Mouse (Mus musculus) embryonic fibroblast, embryonic 13.5 days (primary cell): ENCODE measurements around the gene Ston2. TPM values are rescaled to one million over a fixed set of nuclear protein-coding genes. Genes with fewer than 3 reads are reported as not detected.

Experiments
- H3K27ac ChIP-seq: 2 replicates; pipeline ENCODE4 v1.5.1; 2012; ENCODE audit warnings: low read length, control low read depth, inconsistent platforms; ENCODE audit not compliant: insufficient read depth
- H3K4me1 ChIP-seq: 2 replicates; pipeline ENCODE4 v1.6.1; 2011; ENCODE audit warnings: low read length; ENCODE audit not compliant: control insufficient read depth, insufficient read depth
- H3K4me3 ChIP-seq: 2 replicates; pipeline ENCODE4 v1.5.1; 2011; ENCODE audit warnings: mild to moderate bottlenecking, control low read depth, low read length; ENCODE audit not compliant: insufficient read depth
- CTCF ChIP-seq: IDR thresholded peaks from 2 replicates; pipeline ENCODE4 v1.5.1; 2011; ENCODE audit warnings: mild to moderate bottlenecking, control low read depth, low read length, moderate library complexity, borderline replicate concordance; ENCODE audit not compliant: insufficient read depth
- POLR2A ChIP-seq: IDR thresholded peaks from 2 replicates; pipeline ENCODE4 v1.6.1; 2011; ENCODE audit warnings: low read depth, mild to moderate bottlenecking, control low read depth, low read length, moderate library complexity
- polyA plus RNA-seq: library from polyadenylated mRNA; stranded (reverse); fragments of >200 nt; gene quantifications from 2 replicates; pipeline ENCODE4 v1.2.4, GENCODE M21; 2011; ENCODE audit warnings: low read depth; ENCODE audit not compliant: missing spikeins, insufficient read length

Ston2 gene
- polyA plus RNA-seq, 1 experiment = 1.8 TPM

- no peak overlapping the region for H3K4me3 ChIP-seq
- H3K4me1 ChIP-seq = no peaks in the 10 kb centered on the region
- no peak overlapping the region for H3K27ac ChIP-seq
- TF ChIP-seq CTCF (no peak), POLR2A (no peak)
Measured at GRCm38 (mm10) chr12:91660640-91661417, 127.4 kb downstream of the Ston2 start.

GRCm38 (mm10) chr12:91654399-91655122 is 133.6 kb downstream of the Ston2 start:
- Histone ChIP-seq H3K4me3 (no peak overlapping the region), H3K27ac (no peak overlapping the region), H3K4me1 (no peaks in the 10 kb centered on the region)
- no peak for TF ChIP-seq CTCF
- TF ChIP-seq POLR2A = no peak

GRCm38 (mm10) chr12:91648426-91648825 is 139.8 kb downstream of the Ston2 start:
- H3K4me1 ChIP-seq = no peaks in the 10 kb centered on the region
- H3K4me3 ChIP-seq = no peak overlapping the region
- no peak overlapping the region for H3K27ac ChIP-seq
- TF ChIP-seq POLR2A = no peak
- TF ChIP-seq CTCF = no peak

- Histone ChIP-seq H3K4me1 (0 out of 2 replicates have a peak, but pooled peaks cover 4% of the 10 kb centered on the region), H3K27ac (no peak overlapping the region), H3K4me3 (no peak overlapping the region)
- TF ChIP-seq CTCF (no peak), POLR2A (no peak)
Measured at GRCm38 (mm10) chr12:91645361-91646123, 142.6 kb downstream of the Ston2 start.

GRCm38 (mm10) chr12:91643221-91643620 is 145.0 kb downstream of the Ston2 start:
- H3K4me1 ChIP-seq = 0 out of 2 replicates have a peak, but pooled peaks cover 4% of the 10 kb centered on the region
- no peak overlapping the region for H3K27ac ChIP-seq
- TF ChIP-seq POLR2A (no peak), CTCF (no peak)
- H3K4me3 ChIP-seq = no peak overlapping the region

- no peak for TF ChIP-seq CTCF
- no peak for TF ChIP-seq POLR2A
- H3K4me3 ChIP-seq = no peak overlapping the region
- H3K4me1 ChIP-seq = 0 out of 2 replicates have a peak, but pooled peaks cover 4% of the 10 kb centered on the region
- H3K27ac ChIP-seq = no peak overlapping the region
Measured at GRCm38 (mm10) chr12:91642426-91643093, 145.6 kb downstream of the Ston2 start.

GRCm38 (mm10) chr12:91641631-91642141 is 146.5 kb downstream of the Ston2 start:
- Histone ChIP-seq H3K27ac (no peak overlapping the region), H3K4me3 (no peak overlapping the region), H3K4me1 (0 out of 2 replicates have a peak, but pooled peaks cover 4% of the 10 kb centered on the region)
- TF ChIP-seq CTCF (no peak), POLR2A (no peak)

- H3K4me3 ChIP-seq = no peak overlapping the region
- TF ChIP-seq POLR2A (no peak), CTCF (no peak)
- H3K4me1 ChIP-seq = 0 out of 2 replicates have a peak, but pooled peaks cover 4% of the 10 kb centered on the region
- no peak overlapping the region for H3K27ac ChIP-seq
Measured at GRCm38 (mm10) chr12:91641133-91641532, 147.1 kb downstream of the Ston2 start.

- Histone ChIP-seq H3K27ac (no peak overlapping the region), H3K4me1 (0 out of 2 replicates have a peak, but pooled peaks cover 4% of the 10 kb centered on the region), H3K4me3 (no peak overlapping the region)
- TF ChIP-seq POLR2A (no peak), CTCF (no peak)
Measured at GRCm38 (mm10) chr12:91640712-91641111, 147.5 kb downstream of the Ston2 start.
